Comparison of ENCODE assay signal across 8 mouse cellular contexts in the genomic region with DNA sequence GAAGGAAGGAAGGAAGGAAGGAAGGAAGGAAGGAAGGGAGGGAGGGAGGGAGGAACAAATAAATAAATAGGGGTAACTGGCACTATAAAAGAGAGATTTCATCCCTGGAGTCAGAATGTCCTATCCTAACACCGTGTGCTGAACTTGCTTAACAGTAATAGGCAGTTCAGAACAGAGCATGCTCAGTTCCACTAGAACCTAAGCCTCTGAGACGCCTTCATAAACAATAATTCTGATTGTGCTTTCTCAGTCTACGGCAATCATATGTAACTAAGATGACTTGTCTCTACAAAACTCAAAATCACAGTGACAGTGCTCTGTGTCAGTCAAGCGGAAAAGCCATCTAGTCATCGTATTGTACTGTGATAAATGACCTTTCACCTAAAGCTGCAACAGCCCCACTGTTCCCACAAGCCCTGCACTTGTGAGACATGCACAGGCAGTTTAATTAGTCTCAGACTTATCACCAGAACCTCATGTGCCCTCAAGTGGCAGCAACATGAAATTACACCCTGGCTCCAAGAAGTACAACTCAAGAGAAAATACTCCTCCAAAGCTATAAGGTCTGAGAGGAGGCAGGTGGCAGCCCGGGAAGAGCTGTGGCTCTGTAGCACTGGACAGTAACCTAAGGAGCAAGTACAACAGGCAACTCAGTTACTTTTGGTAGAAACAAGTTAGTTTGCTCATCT. TPM values are rescaled to one million over a fixed set of nuclear protein-coding genes. Genes with fewer than 3 reads are reported as not detected.
DNase-seq lines count a peak whose midpoint lies in the region; ATAC-seq and TF ChIP-seq lines count a peak whose summit lies in the region.

No protein-coding gene starts in this region.

- H3K27ac ChIP-seq in CH12.LX (ENCODE audit: insufficient read depth, low read depth), result no peak overlapping the region
- H3K27ac ChIP-seq in heart, embryonic 10.5 days, result no peak overlapping the region
- no peak overlapping the region for H3K27ac ChIP-seq in kidney, embryonic 14.5 days (ENCODE audit: low read depth, low read length)
- H3K27ac ChIP-seq in liver, postnatal 0 days (ENCODE audit: low read depth), result no peak overlapping the region
- no peak overlapping the region for H3K27ac ChIP-seq in neural tube, embryonic 15.5 days (replicated peaks)

- TF ChIP-seq RAD21 in CH12.LX (IDR thresholded peaks at IDR 0.05; ENCODE audit: low read depth, low read length), result peak; percentile 83

- in situ Hi-C loops in CH12.LX (cut with MboI; ENCODE audit: low pct_ligation_motif_present, low pct_unique_long_range_greater_than_20kb, low sequenced_read_pairs), result no loop called here

- dilution Hi-C loops in CH12.LX (cut with MboI; ENCODE audit: extremely low pct_ligation_motif_present, extremely low pct_unique_long_range_greater_than_20kb, low sequenced_read_pairs), result no loop called here

- ATAC-seq in kidney, embryonic 14.5 days (ENCODE audit: low FRiP score, low TSS enrichment), result peak; percentile 69
- ATAC-seq in liver, postnatal 0 days, result peak; percentile 73
- ATAC-seq in neural tube, embryonic 15.5 days (ENCODE audit: low FRiP score), result peak; percentile 89

- no peak for TF ChIP-seq POLR2A in CH12.LX (IDR thresholded peaks at IDR 0.05; ENCODE audit: low read depth, low read length)

- H3K79me2 ChIP-seq in CH12.LX (replicated peaks; ENCODE audit: control insufficient read depth, extremely low read depth, insufficient read depth, poor library complexity, severe bottlenecking), result no peaks in the 10 kb centered on the region

- no peak overlapping the region for H3K9ac ChIP-seq in CH12.LX (ENCODE audit: insufficient read depth, low read depth)
- H3K9ac ChIP-seq in kidney, embryonic 14.5 days (ENCODE audit: low read depth, low read length), result no peak overlapping the region
- H3K9ac ChIP-seq in liver, postnatal 0 days (replicated peaks), result no peak overlapping the region
- no peak overlapping the region for H3K9ac ChIP-seq in neural tube, embryonic 15.5 days (replicated peaks)

- H3K4me1 ChIP-seq in CH12.LX (ENCODE audit: control insufficient read depth in 1 of 2, insufficient read depth in 2 of 2), result peaks cover 2 to 20% of the 10 kb centered on the region in 2 experiments; a peak in 3 of 4 replicates
- H3K4me1 ChIP-seq in heart, embryonic 10.5 days, result no peaks in the 10 kb centered on the region
- peaks cover 3% of the 10 kb centered on the region; the same call in 1 of the 2 replicates for H3K4me1 ChIP-seq in kidney, embryonic 14.5 days (ENCODE audit: control insufficient read depth, insufficient read depth, low read length)
- no peaks in the 10 kb centered on the region for H3K4me1 ChIP-seq in liver, postnatal 0 days (ENCODE audit: insufficient read depth)
- peaks cover 3% of the 10 kb centered on the region for H3K4me1 ChIP-seq in neural tube, embryonic 15.5 days

- H3K27me3 ChIP-seq in CH12.LX (replicated peaks), result no peaks in the 10 kb centered on the region
- no peaks in the 10 kb centered on the region for H3K27me3 ChIP-seq in heart, embryonic 10.5 days (ENCODE audit: insufficient read depth, poor library complexity, severe bottlenecking)
- H3K27me3 ChIP-seq in kidney, embryonic 14.5 days (ENCODE audit: control insufficient read depth, insufficient read depth, low read length), result no peaks in the 10 kb centered on the region
- no peaks in the 10 kb centered on the region for H3K27me3 ChIP-seq in liver, postnatal 0 days (ENCODE audit: insufficient read depth, low read length)
- H3K27me3 ChIP-seq in neural tube, embryonic 15.5 days (replicated peaks), result no peaks in the 10 kb centered on the region

- TF ChIP-seq CTCF in CH12.LX (conservative IDR thresholded peaks at IDR 0.05 in 1 of 2, IDR thresholded peaks at IDR 0.05 in 1 of 2; ENCODE audit: low read depth in 2 of 2, low read length in 2 of 2), result peak; percentile 80 to 98
- TF ChIP-seq CTCF in liver, postnatal 0 days (IDR thresholded peaks at IDR 0.05; ENCODE audit: low read depth), result peak; percentile 88

- WGBS in heart, embryonic 10.5 days, result 70% methylated on average over 6 of the region's 6 CpGs
- 60% methylated on average over 6 of the region's 6 CpGs for WGBS in kidney, embryonic 14.5 days
- WGBS in liver, postnatal 0 days (ENCODE audit: insufficient replicate concordance), result 55% methylated on average over 6 of the region's 6 CpGs
- 24% methylated on average over 6 of the region's 6 CpGs for WGBS in neural tube, embryonic 15.5 days

- peaks cover 64 to 94% of the 10 kb centered on the region in 2 experiments for H3K36me3 ChIP-seq in CH12.LX (replicated peaks in 1 of 2; ENCODE audit: control insufficient read depth in 1 of 2, insufficient read depth in 1 of 2, low read length in 1 of 2)
- H3K36me3 ChIP-seq in heart, embryonic 10.5 days, result peaks cover 61% of the 10 kb centered on the region
- H3K36me3 ChIP-seq in kidney, embryonic 14.5 days (ENCODE audit: control insufficient read depth, insufficient read depth, low read length), result peaks cover 39% of the 10 kb centered on the region; the same call in 1 of the 2 replicates
- H3K36me3 ChIP-seq in liver, postnatal 0 days (replicated peaks; ENCODE audit: insufficient read depth, low read length), result peaks cover 56% of the 10 kb centered on the region
- H3K36me3 ChIP-seq in neural tube, embryonic 15.5 days, result peaks cover 25% of the 10 kb centered on the region

- H3K4me3 ChIP-seq in CH12.LX (replicated peaks in 1 of 3; ENCODE audit: low read depth in 2 of 3, low read length in 2 of 3, poor library complexity in 1 of 3), result no peak overlapping the region
- H3K4me3 ChIP-seq in heart, embryonic 10.5 days, result no peak overlapping the region
- H3K4me3 ChIP-seq in kidney, embryonic 14.5 days (ENCODE audit: low read length), result no peak overlapping the region
- no peak overlapping the region for H3K4me3 ChIP-seq in liver, postnatal 0 days (ENCODE audit: low read depth, low read length)
- H3K4me3 ChIP-seq in neural tube, embryonic 15.5 days (replicated peaks), result no peak overlapping the region

- no peaks in the 10 kb centered on the region for H3K9me3 ChIP-seq in CH12.LX (replicated peaks; ENCODE audit: low read length)
- no peaks in the 10 kb centered on the region for H3K9me3 ChIP-seq in heart, embryonic 10.5 days
- no peaks in the 10 kb centered on the region for H3K9me3 ChIP-seq in kidney, embryonic 14.5 days (ENCODE audit: control insufficient read depth, low read length)
- no peaks in the 10 kb centered on the region for H3K9me3 ChIP-seq in liver, postnatal 0 days (ENCODE audit: low read length)
- H3K9me3 ChIP-seq in neural tube, embryonic 15.5 days (replicated peaks), result no peaks in the 10 kb centered on the region

- TF ChIP-seq EP300 in CH12.LX (IDR thresholded peaks at IDR 0.05; ENCODE audit: low read length), result no peak
- no peak for TF ChIP-seq EP300 in liver, postnatal 0 days (IDR thresholded peaks at IDR 0.05; ENCODE audit: low read depth)

- no peak overlapping the region for H3K4me2 ChIP-seq in CH12.LX (ENCODE audit: insufficient read depth, low read depth, poor library complexity, severe bottlenecking)
- H3K4me2 ChIP-seq in kidney, embryonic 14.5 days (replicated peaks; ENCODE audit: low read depth, low read length), result no peak overlapping the region
- no peak overlapping the region for H3K4me2 ChIP-seq in liver, postnatal 0 days (ENCODE audit: low read depth, low read length)
- no peak overlapping the region for H3K4me2 ChIP-seq in neural tube, embryonic 15.5 days

- DNase-seq in CH12.LX (ENCODE audit: extremely low read depth), result peak; percentile 81
- peak; percentile 44 to 60 for DNase-seq in adrenal gland, adult 18-20 months (ENCODE audit: low spot score in 2 of 2)
- peak; percentile 87 for DNase-seq in embryo, embryonic 10.5 days (ENCODE audit: low spot score)
- DNase-seq in heart, embryonic 10.5 days (ENCODE audit: low spot score), result peak; percentile 80
- peak; percentile 47 for DNase-seq in liver, postnatal 0 days
- peak; percentile 67 for DNase-seq in yolk sac, embryonic 10.5 days (ENCODE audit: low spot score)

TF ChIP-seq in CH12.LX, 34 proteins besides CTCF, POLR2A, EP300 and RAD21:
- TF ChIP-seq ZC3H11A (IDR thresholded peaks at IDR 0.05; ENCODE audit: low read depth, low read length) (peak; percentile 35; the same call in 1 of the 2 replicates), UBTF (IDR thresholded peaks at IDR 0.05; ENCODE audit: low read depth, low read length) (no peak), MXI1 (IDR thresholded peaks at IDR 0.05; ENCODE audit: low read depth, low read length) (no peak), BHLHE40 (IDR thresholded peaks at IDR 0.05; ENCODE audit: low read depth, low read length) (no peak), MAX (IDR thresholded peaks at IDR 0.05; ENCODE audit: low read length) (0 out of 2 replicates have a peak, but pooled peaks have one; percentile 22), SMC3 (IDR thresholded peaks at IDR 0.05; ENCODE audit: low read depth, low read length) (peak; percentile 89), MAFK (IDR thresholded peaks at IDR 0.05; ENCODE audit: insufficient replicate concordance, low read length) (no peak)

RNA-seq across cellular contexts. Expression of gene Otulin, which starts 17.8 kb away (rescaled TPM):
- total RNA-seq in CH12.LX (2012; rRNA removed) (40.0 and 51.2 TPM in 2 replicates), CH12.LX (2014; rRNA removed) (80.2 and 84.6 TPM in 2 replicates)
- 84.8 and 91.0 TPM in 2 replicates for polyA plus RNA-seq in CH12.LX (2012; ENCODE audit: insufficient read length, low read depth)
- 10 to 100 TPM; 29.7 to 36.2 TPM for total RNA-seq in adrenal gland, adult 18-20 months (2021)
- polyA plus RNA-seq in heart, embryonic 10.5 days (2016; fragmentation: Nextera tagmentation; extraction: Ambion mirVana), result 25.0 and 28.3 TPM in 2 replicates
- polyA plus RNA-seq in kidney, embryonic 14.5 days (2014; fragmentation: Nextera tagmentation; extraction: Ambion mirVana), result 38.5 and 41.3 TPM in 2 replicates
- 20.8 and 23.5 TPM in 2 replicates for polyA plus RNA-seq in liver, postnatal 0 days (2015; fragmentation: Nextera tagmentation; extraction: Ambion mirVana)
- polyA plus RNA-seq in neural tube, embryonic 15.5 days (2015; fragmentation: Nextera tagmentation; extraction: Ambion mirVana), result 20.5 and 26.7 TPM in 2 replicates
